Mouse (Mus musculus) small intestine, adult 2 months (tissue): ENCODE data around the gene Ube2r2.

ENCODE experiments used
- CTCF ChIP-seq: fragments of 200-500 bp; IDR thresholded peaks from 2 replicates; pipeline ENCODE4 v1.5.1; 2012; ENCODE audit warnings: low read depth, mild to moderate bottlenecking, control low read depth, inconsistent platforms, low read length, moderate library complexity, mixed read lengths; ENCODE audit not compliant: insufficient replicate concordance, insufficient read length; ENCODE audit errors: extremely low read depth
- POLR2A ChIP-seq: fragments of 200-500 bp; IDR thresholded peaks from 2 replicates; pipeline ENCODE4 v1.6.1; 2012; ENCODE audit warnings: low read depth, mild to moderate bottlenecking, control low read depth, inconsistent platforms, low read length, moderate library complexity

DNA sequence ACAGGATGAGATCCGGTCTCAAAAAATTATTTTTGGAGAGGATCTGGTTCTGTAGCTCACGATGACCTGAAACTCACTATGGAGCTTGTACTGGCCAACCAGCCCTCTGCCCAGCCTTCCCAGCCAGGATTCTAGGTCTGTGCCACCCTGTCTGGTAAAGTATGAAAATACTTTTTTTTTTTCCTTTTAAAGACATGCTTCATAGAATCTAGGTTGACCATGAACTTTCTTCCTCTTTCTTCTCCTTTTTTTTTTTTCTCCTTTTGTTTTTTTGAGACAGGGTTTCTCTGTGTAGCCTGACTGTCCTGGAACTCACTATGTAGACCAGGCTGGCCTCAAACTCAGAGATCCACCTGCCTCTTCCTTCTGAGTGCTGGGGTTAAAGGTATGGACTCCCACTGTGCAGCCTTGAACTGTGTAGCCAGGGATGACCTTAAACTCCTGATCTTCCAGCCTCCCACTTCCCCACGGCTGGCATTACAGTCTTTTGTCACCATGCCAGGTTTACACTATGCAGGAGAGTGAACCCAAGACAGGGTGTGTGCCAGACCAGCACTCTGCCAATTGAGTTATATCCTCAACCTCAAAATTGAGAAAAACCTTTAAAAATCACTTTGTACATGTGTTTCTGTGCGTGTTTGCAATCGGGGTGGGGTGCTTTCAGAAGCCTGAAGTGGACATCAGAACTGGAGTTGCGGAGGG is 4.8 kb downstream of the Ube2r2 start:
- TF ChIP-seq CTCF (no peak), POLR2A (no peak)
